28 mouse cellular contexts compared by ENCODE assay signal in genomic region chr2:132605795-132606563, GRCm38 (mm10). TPM values are rescaled to one million over a fixed set of nuclear protein-coding genes. Genes with fewer than 3 reads are reported as not detected.
DNase-seq lines count a peak whose midpoint lies in the region; ATAC-seq lines count a peak whose summit lies in the region.
"Had no signal": no experiment of that assay in that cellular context is flagged by ENCODE, and none has a peak within 500 bp of the region (broad histone marks: within the 10 kb centered on the region; RNA-seq: fewer than 3 reads in every experiment).

No protein-coding gene starts in this region.

- no peaks in the 10 kb centered on the region for H3K27me3 ChIP-seq in midbrain, embryonic 11.5 days (ENCODE audit: control insufficient read depth, insufficient read depth, low read length)
- H3K27me3 ChIP-seq in midbrain, embryonic 13.5 days, result no peaks in the 10 kb centered on the region
- H3K27me3 ChIP-seq: embryonic facial prominence, embryonic 13.5 days; heart, embryonic 13.5 days; hindbrain, embryonic 12.5 days; hindbrain, embryonic 15.5 days; intestine, embryonic 15.5 days had no signal

- no peak for ATAC-seq in midbrain, embryonic 11.5 days (ENCODE audit: low FRiP score)
- ATAC-seq in midbrain, embryonic 13.5 days, result no peak
- peak; percentile 23; the same call in 1 of the 2 replicates for ATAC-seq in common myeloid progenitor, adult 5-6 weeks (replicated peaks; ENCODE audit: low read depth, poor library complexity, severe bottlenecking)
- ATAC-seq: activated CD4-positive, CD25-positive, alpha-beta regulatory T cell, adult 4 months; forebrain, embryonic 14.5 days; intestine, embryonic 15.5 days had no signal

- H3K4me1 ChIP-seq in midbrain, embryonic 11.5 days (ENCODE audit: control insufficient read depth, insufficient read depth, low read length), result no peaks in the 10 kb centered on the region
- H3K4me1 ChIP-seq in midbrain, embryonic 13.5 days (replicated peaks), result no peaks in the 10 kb centered on the region; the same call in 1 of the 2 replicates
- H3K4me1 ChIP-seq: intestine, embryonic 15.5 days had no signal

- H3K4me3 ChIP-seq in midbrain, embryonic 11.5 days (ENCODE audit: low read depth, low read length), result no peak overlapping the region
- no peak overlapping the region for H3K4me3 ChIP-seq in midbrain, embryonic 13.5 days (replicated peaks)
- H3K4me3 ChIP-seq: embryonic facial prominence, embryonic 10.5 days; embryonic facial prominence, embryonic 13.5 days; gastrocnemius, adult 2 months; heart, embryonic 10.5 days; heart, embryonic 13.5 days; hindbrain, embryonic 12.5 days; hindbrain, embryonic 15.5 days; intestine, embryonic 15.5 days had no signal

- H3K9ac ChIP-seq in midbrain, embryonic 11.5 days (ENCODE audit: low read length), result no peak overlapping the region
- H3K9ac ChIP-seq in midbrain, embryonic 13.5 days (replicated peaks), result no peak overlapping the region
- H3K9ac ChIP-seq: embryonic facial prominence, embryonic 13.5 days; forebrain, postnatal 0 days; heart, embryonic 13.5 days; hindbrain, embryonic 12.5 days; hindbrain, embryonic 15.5 days; intestine, embryonic 15.5 days had no signal

- WGBS in midbrain, embryonic 11.5 days, result 76% methylated on average over 5 of the region's 5 CpGs
- 80% methylated on average over 5 of the region's 5 CpGs for WGBS in midbrain, embryonic 13.5 days

- no peak overlapping the region for H3K4me2 ChIP-seq in midbrain, embryonic 11.5 days
- H3K4me2 ChIP-seq in midbrain, embryonic 13.5 days (replicated peaks), result no peak overlapping the region
- H3K4me2 ChIP-seq: embryonic facial prominence, embryonic 13.5 days; heart, embryonic 13.5 days; hindbrain, embryonic 12.5 days; hindbrain, embryonic 15.5 days; intestine, embryonic 15.5 days had no signal

- H3K9me3 ChIP-seq in midbrain, embryonic 11.5 days (ENCODE audit: control insufficient read depth, low read length), result no peaks in the 10 kb centered on the region
- no peaks in the 10 kb centered on the region for H3K9me3 ChIP-seq in midbrain, embryonic 13.5 days
- H3K9me3 ChIP-seq: embryonic facial prominence, embryonic 10.5 days; embryonic facial prominence, embryonic 13.5 days; heart, embryonic 10.5 days; hindbrain, embryonic 15.5 days; intestine, embryonic 15.5 days had no signal

- DNase-seq in midbrain, embryonic 11.5 days (ENCODE audit: low spot score, missing footprints), result peak; percentile 39
- DNase-seq in induced T-regulatory cell, adult 2 months (ENCODE audit: low read depth), result peak; percentile 31
- DNase-seq in kidney, adult 9 months, result no peak
- no peak for DNase-seq in adrenal gland, postnatal 14 days
- DNase-seq in c-Kit-positive CD71-positive TER-119-positive erythroid progenitor cells, embryonic 14.5 days (ENCODE audit: low spot score), result no peak
- DNase-seq: adrenal gland, postnatal 10 days; B cell, adult 2 months; cerebellum, adult 18-20 months; cerebellum, adult 9-10 months; cerebellum, postnatal 14 days; embryo, embryonic 11 days; forebrain, postnatal 0 days; gastrocnemius, adult 2 months; gastrocnemius, postnatal 14 days; heart, adult 18-20 months; heart, postnatal 14 days; kidney, adult 11 months had no signal

- H3K36me3 ChIP-seq in midbrain, embryonic 11.5 days (ENCODE audit: control insufficient read depth, insufficient read depth, low read length), result no peaks in the 10 kb centered on the region
- no peaks in the 10 kb centered on the region for H3K36me3 ChIP-seq in midbrain, embryonic 13.5 days
- H3K36me3 ChIP-seq: embryonic facial prominence, embryonic 10.5 days; embryonic facial prominence, embryonic 13.5 days; heart, embryonic 10.5 days; heart, embryonic 13.5 days; hindbrain, embryonic 12.5 days; hindbrain, embryonic 15.5 days; intestine, embryonic 15.5 days had no signal

- no peak overlapping the region for H3K27ac ChIP-seq in midbrain, embryonic 11.5 days (ENCODE audit: low read depth, low read length)
- no peak overlapping the region for H3K27ac ChIP-seq in midbrain, embryonic 13.5 days
- H3K27ac ChIP-seq: embryonic facial prominence, embryonic 10.5 days; heart, embryonic 10.5 days; heart, embryonic 13.5 days; hindbrain, embryonic 12.5 days; hindbrain, embryonic 15.5 days; intestine, embryonic 15.5 days had no signal

RNA-seq across cellular contexts. Expression of gene Gpcpd1, which starts 18.4 kb away (rescaled TPM):
- polyA plus RNA-seq in midbrain, embryonic 11.5 days (2014; fragmentation: Nextera tagmentation; extraction: Ambion mirVana), result 41.7 and 50.4 TPM in 2 replicates
- 80.9 and 103 TPM in 2 replicates for polyA plus RNA-seq in midbrain, embryonic 13.5 days (2015; fragmentation: Nextera tagmentation; extraction: Ambion mirVana)
- 29.5 and 61.5 TPM in 2 replicates for total RNA-seq in common myeloid progenitor, adult 5-6 weeks (2017)
- total RNA-seq in adrenal gland, postnatal 14 days (2021), result 36.2 and 47.1 TPM in 2 replicates

Comparison
In these comparisons a context has a peak if more than half of its experiments do, and no peak if none do; other contexts are left out.
1. DNase-seq: peak in midbrain, embryonic 11.5 days (single experiment) and induced T-regulatory cell, adult 2 months (single experiment); none in kidney, adult 9 months (single experiment), adrenal gland, postnatal 14 days (single experiment) and c-Kit-positive CD71-positive TER-119-positive erythroid progenitor cells, embryonic 14.5 days (single experiment).